ENCODE assay signal across 19 mouse cellular contexts in the genomic region with DNA sequence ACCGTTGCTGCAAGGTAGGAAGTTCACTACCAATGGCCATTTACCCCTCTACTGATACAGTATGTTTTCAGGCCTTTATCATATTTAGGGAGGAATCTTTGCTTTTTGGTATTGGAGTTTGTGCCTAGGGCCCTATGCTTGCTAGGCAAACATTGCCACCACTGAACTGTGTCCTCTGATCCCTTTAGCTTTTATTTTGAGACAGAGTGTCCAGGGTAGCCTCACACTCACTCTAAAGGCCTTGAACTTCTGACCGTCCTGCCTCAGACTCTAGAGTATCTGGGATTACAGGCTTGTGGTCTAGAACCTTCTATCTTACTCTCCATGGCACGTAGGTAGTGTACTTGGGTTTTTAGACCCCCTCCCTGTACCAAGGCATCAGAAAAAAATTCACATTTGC. TPM values are rescaled to one million over a fixed set of nuclear protein-coding genes. Genes with fewer than 3 reads are reported as not detected.
"Had no signal": no experiment of that assay in that cellular context is flagged by ENCODE, and none has a peak within 500 bp of the region (broad histone marks: within the 10 kb centered on the region; RNA-seq: fewer than 3 reads in every experiment).

No protein-coding gene starts in this region.

- H3K27me3 ChIP-seq: midbrain, embryonic 15.5 days had no signal

- H3K9me3 ChIP-seq: limb, embryonic 13.5 days; limb, embryonic 15.5 days; midbrain, embryonic 13.5 days; midbrain, embryonic 15.5 days; neural tube, embryonic 12.5 days; stomach, embryonic 15.5 days had no signal

- H3K4me1 ChIP-seq: megakaryocyte, embryonic 14.5 days had no signal

- H3K27ac ChIP-seq: limb, embryonic 13.5 days; limb, embryonic 15.5 days; liver, embryonic 14.5 days; macrophage; midbrain, embryonic 13.5 days; midbrain, embryonic 15.5 days; neural tube, embryonic 12.5 days; stomach, postnatal 0 days had no signal

- ATAC-seq: midbrain, embryonic 13.5 days; midbrain, embryonic 15.5 days had no signal

- H3K4me2 ChIP-seq: limb, embryonic 13.5 days; limb, embryonic 15.5 days; midbrain, embryonic 11.5 days; midbrain, embryonic 13.5 days; midbrain, embryonic 15.5 days; neural tube, embryonic 12.5 days; stomach, embryonic 15.5 days had no signal

- H3K9ac ChIP-seq: limb, embryonic 13.5 days; limb, embryonic 15.5 days; liver, embryonic 14.5 days; midbrain, embryonic 13.5 days; midbrain, embryonic 15.5 days; neural tube, embryonic 12.5 days; stomach, embryonic 15.5 days had no signal

- H3K4me3 ChIP-seq: limb, embryonic 13.5 days; limb, embryonic 15.5 days; megakaryocyte, embryonic 14.5 days; midbrain, embryonic 13.5 days; midbrain, embryonic 15.5 days; neural tube, embryonic 12.5 days; stomach, embryonic 15.5 days had no signal

- DNase-seq: right cerebral cortex, postnatal 14 days; thymus, adult 2 months; thymus, postnatal 25 days; thymus, postnatal 4 days had no signal

- H3K36me3 ChIP-seq: limb, embryonic 13.5 days; limb, embryonic 15.5 days; midbrain, embryonic 13.5 days; midbrain, embryonic 15.5 days; neural tube, embryonic 12.5 days; stomach, embryonic 15.5 days had no signal

RNA-seq across cellular contexts. Expression of a gene that starts 6.3 kb away (rescaled TPM):
- total RNA-seq: monocyte, adult 5-6 weeks; neutrophil, adult 5-6 weeks had no signal
- polyA plus RNA-seq: macrophage had no signal

RNA-seq across cellular contexts. Expression of a gene that starts 30.4 kb away (rescaled TPM):
- total RNA-seq: megakaryocyte progenitor cell, adult 5-6 weeks; monocyte, adult 5-6 weeks; neutrophil, adult 5-6 weeks had no signal
- polyA plus RNA-seq: macrophage; spleen, adult 2 months had no signal
